Mouse (Mus musculus) neural tube, embryonic 13.5 days (tissue): ENCODE data around the gene Hoxc9. TPM values are rescaled to one million over a fixed set of nuclear protein-coding genes. Genes with fewer than 3 reads are reported as not detected.

Experiments
- ATAC-seq: fragments of 200-750 bp; cut with Nextera tagmentation; 2 replicates; pipeline ENCODE4 v1.8.0; 2017; ENCODE audit warnings: low read depth, mild to moderate bottlenecking, moderate TSS enrichment, moderate library complexity
- H3K27ac ChIP-seq: fragments of 300-500 bp; sonication (generic); replicated peaks from 2 replicates; pipeline ENCODE4 v1.5.1; 2015; ENCODE audit warnings: moderate library complexity, mild to moderate bottlenecking, inconsistent platforms
- H3K27me3 ChIP-seq: fragments of 300-500 bp; sonication (generic); 2 replicates; pipeline ENCODE4 v1.6.1; 2015; ENCODE audit warnings: mild to moderate bottlenecking, inconsistent platforms
- H3K36me3 ChIP-seq: fragments of 300-500 bp; sonication (generic); 2 replicates; pipeline ENCODE4 v1.6.1; 2015; ENCODE audit warnings: mild to moderate bottlenecking, inconsistent platforms
- H3K4me1 ChIP-seq: fragments of 300-500 bp; sonication (generic); replicated peaks from 2 replicates; pipeline ENCODE4 v1.6.1; 2015; ENCODE audit warnings: inconsistent platforms
- H3K4me2 ChIP-seq: fragments of 300-500 bp; sonication (generic); 2 replicates; pipeline ENCODE4 v1.6.1; 2015; ENCODE audit warnings: inconsistent platforms, mild to moderate bottlenecking, moderate library complexity
- H3K4me3 ChIP-seq: fragments of 300-500 bp; sonication (generic); 2 replicates; pipeline ENCODE4 v1.5.1; 2015; ENCODE audit warnings: mild to moderate bottlenecking, inconsistent platforms
- H3K9ac ChIP-seq: fragments of 300-500 bp; sonication (generic); 2 replicates; pipeline ENCODE4 v1.6.1; 2015; ENCODE audit warnings: moderate library complexity, mild to moderate bottlenecking, inconsistent platforms
- H3K9me3 ChIP-seq: fragments of 300-500 bp; sonication (generic); 2 replicates; pipeline ENCODE4 v1.6.1; 2016; ENCODE audit warnings: inconsistent platforms
- WGBS: fragments of 180-500 bp; shearing (Covaris S2); methylation state at CpG from one replicate; pipeline ENCODE4 v1.1.7; 2015; 5-methylcytosine and 5-hydroxymethylcytosine counted together
- polyA plus RNA-seq: library from polyadenylated mRNA; unstranded; fragments of >200 nt; fragmentation: Nextera tagmentation; extraction: Ambion mirVana; gene quantifications from 2 replicates; pipeline ENCODE4 v1.2.1, GENCODE M21; 2015

Hoxc9 gene
- polyA plus RNA-seq, 1 experiment from 2014 or later = 43.4 TPM

- Histone ChIP-seq H3K9ac (peak overlapping the region; percentile 99), H3K27ac (peak overlapping the region; percentile 96), H3K36me3 (peaks cover 14% of the 10 kb centered on the region; the same call in 1 of the 2 replicates), H3K9me3 (no peaks in the 10 kb centered on the region), H3K4me2 (peak overlapping the region; percentile 91), H3K27me3 (no peaks in the 10 kb centered on the region), H3K4me3 (peak overlapping the region; percentile 47), H3K4me1 (peaks cover 99% of the 10 kb centered on the region)
- WGBS = under 1% methylated on average over 27 of the region's 27 CpGs
- ATAC-seq = no peak
These were observed 33.2 kb downstream of the Hoxc9 start for GRCm38 (mm10) chr15:103009265-103010111.

DNA sequence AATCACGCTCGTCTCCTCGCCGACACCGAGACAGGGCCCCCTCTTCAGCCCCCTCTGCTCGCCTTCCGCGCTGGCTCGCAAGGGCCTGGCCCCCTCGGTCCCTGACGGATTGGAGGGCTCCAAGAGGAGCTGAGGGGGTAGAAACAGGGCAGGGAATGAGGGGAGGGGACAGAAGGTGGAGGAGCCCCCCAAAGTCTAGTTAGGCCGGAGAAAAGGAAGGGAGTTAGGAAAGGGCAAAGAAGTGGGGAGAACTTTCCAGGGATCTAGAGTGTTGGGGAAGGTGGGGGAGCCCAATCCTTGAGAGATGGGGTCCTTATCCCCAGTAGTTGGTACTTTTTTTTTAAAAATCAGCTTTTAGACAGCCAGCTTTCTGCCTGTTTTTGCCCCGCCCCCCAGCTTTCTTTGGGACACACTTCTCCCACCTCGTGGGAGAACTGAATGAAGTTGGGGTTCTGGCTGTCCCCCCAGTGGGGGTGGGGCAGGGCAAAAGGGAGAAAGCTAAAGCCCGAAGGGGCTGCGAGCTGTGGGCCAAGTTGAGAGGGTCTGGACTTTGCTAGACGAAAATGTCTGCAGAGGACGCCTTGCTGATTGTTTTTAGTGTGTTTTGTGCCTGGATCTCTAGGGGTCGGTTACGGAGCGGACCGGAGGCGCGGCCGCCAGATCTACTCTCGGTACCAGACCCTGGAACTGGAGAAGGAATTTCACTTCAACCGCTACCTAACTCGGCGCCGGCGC lies 34.0 kb downstream of the Hoxc9 start:
- H3K9ac ChIP-seq = peak overlapping the region; percentile 99
- under 1% methylated on average over 31 of the region's 31 CpGs for WGBS
- no peaks in the 10 kb centered on the region for H3K9me3 ChIP-seq
- no peaks in the 10 kb centered on the region for H3K27me3 ChIP-seq
- peak overlapping the region; percentile 96 for H3K27ac ChIP-seq
- no peak for ATAC-seq
- peaks cover 14% of the 10 kb centered on the region; the same call in 1 of the 2 replicates for H3K36me3 ChIP-seq
- H3K4me2 ChIP-seq = peak overlapping the region; percentile 91
- peaks cover 99% of the 10 kb centered on the region for H3K4me1 ChIP-seq
- peak overlapping the region; percentile 47 for H3K4me3 ChIP-seq

DNA sequence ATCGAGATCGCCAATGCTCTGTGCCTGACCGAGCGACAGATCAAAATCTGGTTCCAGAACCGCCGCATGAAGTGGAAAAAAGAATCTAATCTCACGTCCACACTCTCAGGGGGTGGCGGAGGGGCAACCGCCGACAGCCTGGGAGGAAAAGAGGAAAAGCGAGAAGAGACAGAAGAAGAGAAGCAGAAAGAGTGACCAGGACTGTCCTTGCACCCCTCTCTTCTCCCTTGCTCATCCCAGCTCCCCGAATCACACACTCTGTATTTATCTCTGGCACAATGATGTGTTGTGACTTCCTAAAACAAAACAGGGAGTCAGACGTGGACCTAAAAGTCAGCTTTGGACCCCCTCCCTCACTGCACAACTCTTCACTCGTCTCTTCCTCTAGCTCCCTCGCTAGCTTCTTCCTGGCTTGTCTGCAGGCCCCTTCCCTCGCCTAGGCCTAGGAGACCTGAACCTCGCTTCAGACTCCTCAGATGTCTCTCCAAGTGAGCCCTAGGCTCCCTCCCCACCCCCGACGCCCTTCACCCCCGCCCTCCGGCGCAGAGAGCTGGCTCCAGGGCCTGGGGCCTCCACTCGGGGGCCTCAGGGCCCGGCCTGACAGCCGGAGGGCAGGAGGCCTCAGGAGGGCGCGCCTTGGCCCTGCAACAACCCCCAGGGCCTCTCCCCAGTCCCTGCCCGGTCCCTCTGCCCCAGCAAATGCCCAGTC lies 34.8 kb downstream of the Hoxc9 start:
- no peak for ATAC-seq
- WGBS = 1% methylated on average over 28 of the region's 28 CpGs
- peak overlapping the region; percentile 96 for H3K27ac ChIP-seq
- peak overlapping the region; percentile 99 for H3K9ac ChIP-seq
- H3K27me3 ChIP-seq = 0 out of 2 replicates have a peak, but pooled peaks cover 6% of the 10 kb centered on the region
- peak overlapping the region; percentile 47 for H3K4me3 ChIP-seq
- peaks cover 99% of the 10 kb centered on the region for H3K4me1 ChIP-seq
- H3K4me2 ChIP-seq = peak overlapping the region; percentile 91
- H3K36me3 ChIP-seq = peaks cover 17% of the 10 kb centered on the region; the same call in 1 of the 2 replicates
- no peaks in the 10 kb centered on the region for H3K9me3 ChIP-seq

- peaks cover 99% of the 10 kb centered on the region for H3K4me1 ChIP-seq
- peak overlapping the region; percentile 99 for H3K9ac ChIP-seq
- peaks cover 17% of the 10 kb centered on the region; the same call in 1 of the 2 replicates for H3K36me3 ChIP-seq
- no peaks in the 10 kb centered on the region for H3K9me3 ChIP-seq
- H3K27me3 ChIP-seq = peaks cover 6% of the 10 kb centered on the region; the same call in 1 of the 2 replicates
- no peak for ATAC-seq
- peak overlapping the region; percentile 96 for H3K27ac ChIP-seq
- peak overlapping the region; percentile 91 for H3K4me2 ChIP-seq
- peak overlapping the region; percentile 47 for H3K4me3 ChIP-seq
- WGBS = 5% methylated on average over 26 of the region's 26 CpGs
These were observed 35.8 kb downstream of the Hoxc9 start for GRCm38 (mm10) chr15:103011928-103012486.

GRCm38 (mm10) chr15:103013238-103013984 lies 37.2 kb downstream of the Hoxc9 start:
- Histone ChIP-seq H3K36me3 (peaks cover 17% of the 10 kb centered on the region; the same call in 1 of the 2 replicates), H3K4me2 (peak overlapping the region; percentile 91), H3K9me3 (no peaks in the 10 kb centered on the region), H3K4me3 (peak overlapping the region; percentile 42), H3K27me3 (peaks cover 6% of the 10 kb centered on the region; the same call in 1 of the 2 replicates), H3K27ac (peak overlapping the region; percentile 96), H3K9ac (peak overlapping the region; percentile 99), H3K4me1 (peaks cover 99% of the 10 kb centered on the region)
- WGBS = 3% methylated on average over 17 of the region's 17 CpGs
- 0 out of 2 replicates have a peak, but pooled peaks have one; percentile 0 for ATAC-seq

GRCm38 (mm10) chr15:103014166-103015008 lies 38.1 kb downstream of the Hoxc9 start:
- peak; percentile 75 for ATAC-seq
- Histone ChIP-seq H3K4me2 (peak overlapping the region; percentile 91), H3K36me3 (peaks cover 17% of the 10 kb centered on the region; the same call in 1 of the 2 replicates), H3K27me3 (peaks cover 6% of the 10 kb centered on the region; the same call in 1 of the 2 replicates), H3K4me3 (peak overlapping the region; percentile 42), H3K9me3 (no peaks in the 10 kb centered on the region), H3K9ac (peak overlapping the region; percentile 82), H3K27ac (peak overlapping the region; percentile 96), H3K4me1 (peaks cover 99% of the 10 kb centered on the region)
- under 1% methylated on average over 57 of the region's 57 CpGs for WGBS

DNA sequence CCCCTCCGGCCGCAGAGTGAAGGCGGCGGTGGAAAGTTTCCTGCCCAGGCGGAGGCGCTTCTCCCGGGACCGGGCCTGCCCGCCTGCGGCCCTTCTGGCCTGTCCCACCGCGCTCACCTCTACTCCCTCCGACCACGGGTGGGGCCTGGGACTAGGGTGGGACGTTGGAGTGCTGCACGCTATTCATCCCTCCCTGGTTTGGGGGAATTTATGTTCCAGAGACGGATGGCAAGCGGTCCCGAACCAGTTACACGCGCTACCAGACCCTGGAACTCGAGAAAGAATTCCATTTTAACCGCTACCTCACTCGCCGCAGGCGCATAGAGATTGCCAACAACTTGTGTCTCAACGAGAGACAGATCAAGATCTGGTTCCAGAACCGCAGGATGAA lies 38.8 kb downstream of the Hoxc9 start:
- Histone ChIP-seq H3K27me3 (peaks cover 6% of the 10 kb centered on the region; the same call in 1 of the 2 replicates), H3K27ac (peak overlapping the region; percentile 96), H3K4me1 (peaks cover 99% of the 10 kb centered on the region), H3K36me3 (peaks cover 17% of the 10 kb centered on the region; the same call in 1 of the 2 replicates), H3K4me3 (peak overlapping the region; percentile 42), H3K4me2 (peak overlapping the region; percentile 91), H3K9me3 (no peaks in the 10 kb centered on the region), H3K9ac (peak overlapping the region; percentile 82)
- ATAC-seq = no peak; the same call in 1 of the 2 replicates
- 2% methylated on average over 24 of the region's 28 CpGs for WGBS

GRCm38 (mm10) chr15:103015406-103016166 lies 39.3 kb downstream of the Hoxc9 start:
- ATAC-seq = no peak
- H3K27ac ChIP-seq = peak overlapping the region; percentile 96
- 3% methylated on average over 19 of the region's 19 CpGs for WGBS
- peaks cover 6% of the 10 kb centered on the region; the same call in 1 of the 2 replicates for H3K27me3 ChIP-seq
- peak overlapping the region; percentile 42 for H3K4me3 ChIP-seq
- H3K4me2 ChIP-seq = peak overlapping the region; percentile 91
- no peaks in the 10 kb centered on the region for H3K9me3 ChIP-seq
- peaks cover 17% of the 10 kb centered on the region; the same call in 1 of the 2 replicates for H3K36me3 ChIP-seq
- H3K9ac ChIP-seq = peak overlapping the region; percentile 82
- peaks cover 99% of the 10 kb centered on the region for H3K4me1 ChIP-seq

DNA sequence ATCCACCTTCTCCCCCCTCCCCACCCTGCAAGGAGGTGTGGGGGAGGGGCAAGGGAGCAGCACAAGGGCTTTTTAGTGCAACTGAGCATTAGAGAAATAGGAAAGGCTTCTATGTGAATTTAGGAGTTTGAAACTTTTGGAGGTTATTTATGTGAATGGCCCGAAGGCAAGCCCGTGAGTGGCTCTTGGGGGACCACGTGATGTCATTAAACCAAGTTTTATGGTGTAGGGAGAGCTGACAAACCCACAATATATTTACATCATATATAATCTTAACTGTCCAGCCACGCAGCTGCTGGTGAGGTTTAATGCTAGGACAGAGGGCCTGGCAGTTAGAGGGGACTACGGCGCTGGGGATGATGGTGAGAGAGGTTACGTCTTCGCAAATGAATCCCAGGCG lies 42.4 kb downstream of the Hoxc9 start, which contains the start of gene Hoxc4:
Hoxc4 (plus strand) TSS at position 299 of the 400 bp plus-strand sequence.
- peak within 1 kb of the TSS; percentile 91 for H3K4me2 ChIP-seq
- H3K9me3 ChIP-seq = no peaks in the 10 kb centered on the region
- H3K4me1 ChIP-seq = peaks cover 100% of the 10 kb centered on the region
- peak within 1 kb of the TSS; percentile 24 for H3K4me3 ChIP-seq
- 0 out of 2 replicates have a peak, but pooled peaks cover 4% of the 10 kb centered on the region for H3K36me3 ChIP-seq
- peak within 1 kb of the TSS; percentile 82 for H3K9ac ChIP-seq
- ATAC-seq = no peak
- WGBS = 13% methylated on average over 9 of the region's 9 CpGs
- peak within 1 kb of the TSS; percentile 96 for H3K27ac ChIP-seq
- peaks cover 6% of the 10 kb centered on the region; the same call in 1 of the 2 replicates for H3K27me3 ChIP-seq
